Mouse (Mus musculus) small intestine, adult 2 months (tissue): ENCODE measurements around the gene Usp24.

Source experiments
- CTCF ChIP-seq: fragments of 200-500 bp; IDR thresholded peaks from 2 replicates; pipeline ENCODE4 v1.5.1; 2012; ENCODE audit warnings: low read depth, mild to moderate bottlenecking, control low read depth, inconsistent platforms, low read length, moderate library complexity, mixed read lengths; ENCODE audit not compliant: insufficient replicate concordance, insufficient read length; ENCODE audit errors: extremely low read depth
- POLR2A ChIP-seq: fragments of 200-500 bp; IDR thresholded peaks from 2 replicates; pipeline ENCODE4 v1.6.1; 2012; ENCODE audit warnings: low read depth, mild to moderate bottlenecking, control low read depth, inconsistent platforms, low read length, moderate library complexity

GRCm38 (mm10) chr4:106312651-106313050, 3.4 kb upstream of the Usp24 start:
- TF ChIP-seq CTCF (no peak), POLR2A (no peak)
